Mouse (Mus musculus) ES-Bruce4 (cell line): ENCODE data around the gene Grin2a.

Source experiments
- CTCF ChIP-seq: IDR thresholded peaks from one replicate; pipeline ENCODE4 v1.8.1; 2011; ENCODE audit warnings: low read depth, low read length
- EP300 ChIP-seq: IDR thresholded peaks from 2 replicates; pipeline ENCODE4 v1.6.1; 2011; ENCODE audit warnings: low read depth, low read length; ENCODE audit not compliant: insufficient read depth
- POLR2A ChIP-seq: IDR thresholded peaks from one replicate; pipeline ENCODE4 v1.8.1; 2011; ENCODE audit warnings: low read length; ENCODE audit not compliant: insufficient read depth

DNA sequence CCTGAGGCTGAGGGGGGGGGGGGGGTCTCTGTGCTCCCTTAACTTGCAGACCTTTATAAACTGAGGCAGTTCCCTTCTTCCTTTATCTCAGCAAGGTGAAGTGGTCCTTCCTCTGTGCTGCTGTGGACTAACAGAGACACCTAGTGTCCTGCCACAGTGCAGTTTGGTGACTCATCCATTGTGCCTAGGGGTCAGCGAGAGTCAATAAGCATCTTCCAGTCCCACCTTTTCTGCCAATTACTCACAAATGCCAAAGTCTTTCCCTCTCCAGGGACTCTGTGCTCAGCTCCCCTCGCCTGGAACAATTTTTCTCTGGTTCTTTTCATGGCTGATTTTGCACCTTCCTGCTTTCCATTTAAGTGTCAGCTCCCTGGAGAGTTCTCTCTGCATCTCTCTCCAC lies 258.2 kb downstream of the Grin2a start:
- TF ChIP-seq CTCF, result peak; percentile 40
- no peak for TF ChIP-seq POLR2A
- TF ChIP-seq EP300, result no peak
